Mouse (Mus musculus): ENCODE measurements around the gene Ranbp1. TPM values are rescaled to one million over a fixed set of nuclear protein-coding genes. Genes with fewer than 3 reads are reported as not detected.
A peak's percentile ranks its signal among the peaks of the same experiment; 100 is the strongest.

The Ranbp1 gene
- polyA plus RNA-seq, 1 experiment from 2014 or later = 662 TPM

DNA sequence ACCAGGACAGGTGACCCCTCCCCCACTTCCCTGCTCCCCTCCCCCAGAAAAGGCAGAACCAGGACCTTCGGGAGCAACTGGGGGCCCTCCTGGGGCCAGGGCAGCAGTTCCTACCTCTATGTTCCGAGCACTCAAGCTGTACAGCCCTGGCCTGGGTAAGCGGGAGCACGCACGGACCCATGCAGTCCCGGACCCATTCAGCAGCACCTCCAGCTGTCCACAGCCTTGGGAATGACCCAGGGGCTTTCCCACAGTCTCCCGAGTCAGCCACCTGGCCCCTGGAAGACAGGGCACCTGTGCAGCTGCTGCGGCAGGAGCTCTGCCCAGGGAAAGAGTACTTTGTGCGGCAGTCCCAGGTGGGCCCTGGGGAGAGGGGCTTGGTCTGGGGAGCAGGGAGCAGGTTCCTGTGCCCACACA lies 29.9 kb downstream of the Ranbp1 start:
- no peaks in the 10 kb centered on the region for H3K9me3 ChIP-seq (replicated peaks)
- H3K27me3 ChIP-seq = no peaks in the 10 kb centered on the region
- H3K4me3 ChIP-seq (replicated peaks) = no peak overlapping the region
- no peak overlapping the region for H3K27ac ChIP-seq
- no peak for ATAC-seq (replicated peaks; ENCODE audit: low FRiP score)
- H3K9ac ChIP-seq = no peak overlapping the region
- H3K4me1 ChIP-seq = peaks cover 15% of the 10 kb centered on the region
- H3K4me2 ChIP-seq = no peak overlapping the region
- H3K36me3 ChIP-seq = peaks cover 18% of the 10 kb centered on the region
- 76% methylated on average over 9 of the region's 9 CpGs for WGBS

DNA sequence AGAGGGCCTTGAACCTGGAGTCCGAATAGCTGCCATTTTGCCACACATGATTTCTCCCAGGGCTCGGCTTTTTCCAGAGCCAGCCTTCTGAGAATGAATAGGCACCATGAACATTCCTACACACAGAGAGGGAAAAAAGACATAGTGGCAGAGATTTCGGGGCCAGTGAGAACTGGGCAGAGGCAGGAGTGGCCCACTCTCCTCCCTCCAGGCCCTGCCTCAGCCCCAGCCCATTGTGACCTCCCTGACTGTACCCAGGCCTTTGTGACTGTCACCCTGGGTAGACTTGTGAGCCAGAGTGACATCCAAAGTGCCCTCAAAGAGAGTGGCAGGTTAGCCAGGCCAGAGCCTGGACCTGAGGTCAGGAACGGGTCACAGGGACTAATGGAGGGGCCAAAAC lies 31.0 kb downstream of the Ranbp1 start, which contains the start of gene Ccdc188:
Gene Ccdc188 (plus strand): TSS at position 301 of the 400 bp plus-strand sequence.
- Histone ChIP-seq H3K4me1 (peaks cover 15% of the 10 kb centered on the region), H3K36me3 (peaks cover 8% of the 10 kb centered on the region), H3K27ac (no peak within 1 kb of the TSS), H3K9me3 (replicated peaks) (no peaks in the 10 kb centered on the region), H3K27me3 (no peaks in the 10 kb centered on the region), H3K4me2 (no peak within 1 kb of the TSS), H3K4me3 (replicated peaks) (no peak within 1 kb of the TSS), H3K9ac (no peak within 1 kb of the TSS)
- WGBS = 89% methylated on average over 4 of the region's 4 CpGs
- ATAC-seq (replicated peaks; ENCODE audit: low FRiP score) = no peak

DNA sequence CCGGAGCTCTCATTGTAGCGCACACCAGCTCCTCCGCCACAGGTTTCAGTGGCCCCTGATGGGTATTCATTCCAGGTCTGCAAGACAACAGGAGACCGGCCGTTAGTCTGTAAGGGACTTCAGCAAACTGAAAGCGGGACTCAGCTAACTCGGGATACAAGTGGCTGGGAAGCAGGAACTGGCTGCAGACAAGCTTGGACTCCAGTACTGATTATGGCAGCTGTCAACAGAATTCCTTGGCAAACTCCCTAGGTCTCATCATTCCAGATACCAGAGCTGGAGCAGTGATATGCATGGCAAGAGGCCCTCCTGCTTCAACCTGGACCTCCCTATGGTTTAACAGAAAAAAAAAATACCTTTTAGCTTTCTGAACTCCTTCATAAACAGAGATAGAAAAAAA lies 33.7 kb downstream of the Ranbp1 start:
- Histone ChIP-seq H3K4me1 (peaks cover 8% of the 10 kb centered on the region), H3K4me3 (replicated peaks) (no peak overlapping the region), H3K9me3 (replicated peaks) (no peaks in the 10 kb centered on the region), H3K36me3 (no peaks in the 10 kb centered on the region), H3K27me3 (peaks cover 6% of the 10 kb centered on the region), H3K9ac (no peak overlapping the region), H3K27ac (no peak overlapping the region), H3K4me2 (no peak overlapping the region)
- 79% methylated on average over 7 of the region's 7 CpGs for WGBS
- no peak for ATAC-seq (replicated peaks; ENCODE audit: low FRiP score)

DNA sequence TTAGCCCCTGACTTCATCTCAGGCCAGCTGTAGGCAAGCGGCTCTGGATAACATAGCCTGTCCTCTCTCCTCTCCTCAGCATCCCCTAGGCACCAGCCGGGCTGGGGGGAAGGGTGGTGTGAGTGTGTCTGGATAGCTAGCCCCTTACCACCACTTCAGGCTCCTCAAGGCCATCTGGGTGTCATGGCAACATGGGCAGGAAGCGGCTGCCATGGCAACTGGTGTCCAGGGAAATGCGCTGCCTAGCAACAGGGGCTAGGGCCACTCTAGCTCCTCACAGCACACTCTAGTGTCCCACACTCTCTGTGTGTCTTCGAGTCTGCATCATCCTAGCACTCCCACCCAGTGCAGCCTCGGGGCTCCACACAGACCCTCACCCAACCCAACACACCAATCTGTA lies 34.8 kb downstream of the Ranbp1 start:
- Histone ChIP-seq H3K4me1 (0 out of 2 replicates have a peak, but pooled peaks cover 5% of the 10 kb centered on the region), H3K27me3 (peaks cover 10% of the 10 kb centered on the region), H3K9me3 (replicated peaks) (no peaks in the 10 kb centered on the region), H3K4me3 (replicated peaks) (no peak overlapping the region), H3K4me2 (no peak overlapping the region), H3K9ac (no peak overlapping the region), H3K27ac (no peak overlapping the region), H3K36me3 (no peaks in the 10 kb centered on the region)
- 49% methylated on average over 6 of the region's 6 CpGs for WGBS
- ATAC-seq (replicated peaks; ENCODE audit: low FRiP score) = no peak

DNA sequence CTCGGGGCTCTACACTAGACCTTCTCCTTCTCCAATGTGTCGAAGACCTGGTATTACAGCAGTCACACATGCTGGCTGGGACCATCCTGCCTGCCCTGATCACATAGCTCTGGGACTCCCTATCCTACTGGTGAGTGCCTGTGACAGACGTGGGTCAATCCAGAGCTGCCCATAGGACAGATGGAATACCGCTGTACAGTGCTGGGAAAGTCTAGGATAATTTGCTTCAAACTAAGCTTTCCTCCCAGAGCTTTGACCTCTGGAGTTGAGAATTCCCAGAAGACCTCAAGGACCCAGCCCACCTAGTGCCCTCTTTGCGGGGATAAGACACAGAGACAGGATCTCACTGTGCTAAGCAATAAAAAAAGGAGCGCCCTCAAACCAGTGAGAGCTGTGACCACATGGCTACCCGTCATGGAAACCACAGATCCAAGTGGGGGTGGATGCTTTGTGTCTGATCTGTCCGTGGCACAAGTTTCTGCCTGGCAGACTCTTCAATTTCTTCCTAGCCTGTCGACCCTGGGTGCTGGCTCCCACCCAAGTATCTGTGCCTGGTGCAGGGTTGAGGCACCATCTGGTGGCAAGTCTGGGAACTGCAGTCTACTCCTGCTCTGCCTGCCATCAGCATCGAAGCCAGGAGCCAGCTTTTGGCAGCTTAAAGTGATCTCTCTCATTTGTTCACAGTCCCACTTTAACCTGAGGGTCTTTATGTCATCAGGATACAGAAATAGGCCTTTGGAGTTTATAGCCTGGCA lies 36.9 kb downstream of the Ranbp1 start:
- no peak overlapping the region for H3K4me3 ChIP-seq (replicated peaks)
- H3K36me3 ChIP-seq = no peaks in the 10 kb centered on the region
- WGBS = 48% methylated on average over 10 of the region's 10 CpGs
- no peaks in the 10 kb centered on the region for H3K9me3 ChIP-seq (replicated peaks)
- 0 out of 2 replicates have a peak, but pooled peaks have one; percentile 40 for ATAC-seq (replicated peaks; ENCODE audit: low FRiP score)
- no peak overlapping the region for H3K4me2 ChIP-seq
- H3K4me1 ChIP-seq = 0 out of 2 replicates have a peak, but pooled peaks cover 5% of the 10 kb centered on the region
- H3K9ac ChIP-seq = no peak overlapping the region
- peaks cover 10% of the 10 kb centered on the region for H3K27me3 ChIP-seq
- no peak overlapping the region for H3K27ac ChIP-seq

DNA sequence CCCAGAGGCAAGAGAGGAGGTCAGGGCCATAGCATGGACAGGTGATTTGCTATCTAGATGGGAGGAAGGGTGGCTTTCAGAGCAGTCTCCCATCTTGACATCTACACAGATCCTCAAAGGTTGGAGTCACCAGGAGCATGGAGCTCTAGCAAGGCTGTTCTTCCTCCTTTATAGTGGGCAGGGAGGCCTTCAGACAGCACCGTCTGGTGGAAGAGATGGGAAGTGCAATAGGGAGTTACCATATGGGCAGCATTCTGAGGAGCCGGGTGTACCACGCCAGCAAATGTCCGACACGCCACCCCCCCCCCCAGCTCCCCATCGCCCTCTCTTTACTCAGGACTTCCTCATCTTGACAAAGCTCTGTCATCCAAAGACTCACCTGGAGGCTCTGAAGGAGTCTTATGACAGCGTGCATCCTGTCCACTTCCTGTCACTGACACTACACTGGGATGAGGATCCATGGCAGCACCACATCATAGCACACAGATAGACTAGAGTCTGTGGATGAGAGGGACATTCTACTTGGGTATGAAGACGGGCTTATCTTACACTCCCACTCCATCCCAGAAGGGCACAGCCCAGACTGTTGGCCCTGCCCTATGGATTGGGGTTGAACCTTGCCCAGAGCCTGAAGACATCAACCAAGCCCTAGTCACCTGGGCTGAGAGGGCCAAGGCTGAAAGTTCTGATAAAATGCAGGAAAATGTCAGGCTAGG lies 37.7 kb downstream of the Ranbp1 start:
- 26% methylated on average over 6 of the region's 8 CpGs for WGBS
- Histone ChIP-seq H3K9ac (no peak overlapping the region), H3K27me3 (peaks cover 10% of the 10 kb centered on the region), H3K36me3 (no peaks in the 10 kb centered on the region), H3K27ac (no peak overlapping the region), H3K4me2 (no peak overlapping the region), H3K9me3 (replicated peaks) (no peaks in the 10 kb centered on the region), H3K4me1 (0 out of 2 replicates have a peak, but pooled peaks cover 5% of the 10 kb centered on the region), H3K4me3 (replicated peaks) (no peak overlapping the region)
- peak; percentile 35 for ATAC-seq (replicated peaks; ENCODE audit: low FRiP score)

DNA sequence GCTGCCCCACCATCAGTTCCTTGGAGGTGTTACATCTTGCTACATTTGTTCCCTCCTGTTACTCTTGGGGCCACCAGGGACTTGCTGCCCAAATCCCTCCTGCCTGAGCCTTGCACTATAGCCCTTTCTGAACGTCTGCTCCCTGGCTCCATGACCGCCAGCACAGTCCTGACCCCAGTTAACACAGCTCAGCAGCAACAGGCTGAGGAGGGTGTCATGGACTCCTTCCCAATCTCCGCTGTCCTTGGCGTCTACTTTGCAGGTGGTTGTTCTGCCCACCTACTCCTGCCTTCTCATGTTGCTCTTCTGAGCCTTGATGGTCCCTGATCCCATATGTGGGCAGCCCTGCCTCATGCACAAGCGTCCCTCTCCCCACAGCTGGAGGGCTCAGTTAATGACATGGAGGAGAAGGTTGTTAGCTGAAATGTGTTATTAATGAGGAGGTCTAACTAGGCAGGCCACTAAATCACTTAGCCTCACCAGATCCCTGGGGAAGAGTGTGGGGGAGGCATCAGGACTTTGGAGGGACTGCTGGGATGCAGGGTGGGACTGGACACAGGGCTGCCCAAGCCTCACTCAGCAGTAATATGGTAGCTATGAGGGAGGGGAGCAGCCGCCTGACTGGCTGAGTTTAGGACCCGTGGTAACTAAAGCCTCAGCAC lies 45.0 kb downstream of the Ranbp1 start:
- H3K9me3 ChIP-seq (replicated peaks) = no peaks in the 10 kb centered on the region
- peak overlapping the region; percentile 72 for H3K27ac ChIP-seq
- H3K27me3 ChIP-seq = peaks cover 18% of the 10 kb centered on the region
- H3K36me3 ChIP-seq = no peaks in the 10 kb centered on the region
- no peak overlapping the region for H3K4me3 ChIP-seq (replicated peaks)
- peak; percentile 90 for ATAC-seq (replicated peaks; ENCODE audit: low FRiP score)
- H3K9ac ChIP-seq = no peak overlapping the region
- peaks cover 43% of the 10 kb centered on the region for H3K4me1 ChIP-seq
- WGBS = 12% methylated on average over 7 of the region's 7 CpGs
- H3K4me2 ChIP-seq = no peak overlapping the region

DNA sequence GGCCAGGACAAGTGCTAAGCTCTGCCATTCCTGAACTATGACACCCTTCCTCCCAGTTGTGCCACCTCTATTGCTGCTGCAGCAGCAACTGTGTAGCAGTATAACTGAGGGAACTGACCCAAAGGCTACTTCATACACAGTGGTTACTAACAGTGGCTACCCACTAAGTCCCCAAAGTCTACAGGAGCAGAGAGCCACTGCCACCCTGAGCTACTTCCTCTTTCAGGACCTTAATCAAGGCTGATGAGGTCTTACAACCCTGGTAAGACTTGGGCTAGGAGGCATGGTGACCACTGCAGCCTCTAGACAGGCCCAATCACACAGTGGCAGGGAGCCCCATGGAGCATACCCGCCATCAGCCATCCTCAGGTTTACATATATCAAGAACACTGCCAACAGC lies 46.5 kb downstream of the Ranbp1 start:
- no peaks in the 10 kb centered on the region for H3K9me3 ChIP-seq (replicated peaks)
- H3K4me2 ChIP-seq = no peak overlapping the region
- no peak overlapping the region for H3K4me3 ChIP-seq (replicated peaks)
- no peaks in the 10 kb centered on the region for H3K36me3 ChIP-seq
- 95% methylated on average over 1 of the region's 1 CpGs for WGBS
- no peak for ATAC-seq (replicated peaks; ENCODE audit: low FRiP score)
- peaks cover 22% of the 10 kb centered on the region for H3K27me3 ChIP-seq
- H3K4me1 ChIP-seq = peaks cover 52% of the 10 kb centered on the region
- H3K27ac ChIP-seq = no peak overlapping the region
- H3K9ac ChIP-seq = no peak overlapping the region

DNA sequence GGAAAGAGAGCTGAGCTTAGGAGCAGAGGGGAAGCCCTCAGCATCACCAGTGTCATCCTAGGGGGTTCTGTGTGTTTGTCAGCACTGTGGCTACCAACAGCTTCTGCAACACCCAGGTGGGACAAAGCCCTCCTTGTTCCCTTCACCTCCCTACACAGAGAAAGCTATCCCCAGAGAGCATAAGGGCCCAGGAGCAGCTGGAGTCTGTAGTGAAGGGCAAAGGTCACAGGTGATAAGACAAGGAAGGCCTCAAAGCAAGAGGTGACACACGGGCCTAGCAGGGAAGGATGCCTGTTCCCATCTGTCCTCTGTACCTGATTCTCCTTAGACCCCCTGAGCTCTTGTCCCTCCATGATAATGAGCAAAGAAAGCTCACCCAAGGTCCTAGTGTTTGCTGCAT lies 46.9 kb downstream of the Ranbp1 start:
- no peak for ATAC-seq (replicated peaks; ENCODE audit: low FRiP score)
- WGBS = 36% methylated on average over 1 of the region's 1 CpGs

DNA sequence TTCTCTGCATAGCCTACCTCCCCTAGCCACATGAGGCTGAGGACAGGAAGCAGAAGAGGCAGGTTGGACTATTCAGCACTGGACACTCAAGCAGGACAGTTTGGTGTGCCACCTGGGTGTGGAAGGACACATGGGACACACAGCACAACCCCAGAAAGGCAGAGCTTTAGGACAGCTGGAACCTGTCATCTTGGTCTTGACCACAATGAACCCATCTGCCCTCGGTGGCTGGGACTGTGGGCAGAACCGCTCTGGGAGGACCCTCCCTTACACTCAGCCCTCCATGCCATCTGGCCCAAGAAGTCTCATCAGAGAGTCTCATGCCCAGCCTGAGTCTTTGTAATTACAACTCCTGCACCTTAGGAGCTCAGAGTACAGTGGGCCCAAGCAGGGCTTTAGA lies 48.5 kb downstream of the Ranbp1 start:
- Histone ChIP-seq H3K9ac (no peak overlapping the region), H3K36me3 (no peaks in the 10 kb centered on the region), H3K27me3 (peaks cover 23% of the 10 kb centered on the region), H3K4me2 (no peak overlapping the region), H3K4me3 (replicated peaks) (no peak overlapping the region), H3K9me3 (replicated peaks) (no peaks in the 10 kb centered on the region), H3K27ac (0 out of 2 replicates have a peak overlapping the region, but pooled peaks have one; percentile 13), H3K4me1 (peaks cover 59% of the 10 kb centered on the region)
- WGBS = 51% methylated on average over 2 of the region's 2 CpGs
- ATAC-seq (replicated peaks; ENCODE audit: low FRiP score) = no peak

More for the DNA sequence above, 46.9 kb downstream of the Ranbp1 start:
- Histone ChIP-seq H3K9me3 (replicated peaks) (no peaks in the 10 kb centered on the region), H3K4me2 (no peak overlapping the region), H3K36me3 (no peaks in the 10 kb centered on the region), H3K27me3 (peaks cover 23% of the 10 kb centered on the region), H3K4me3 (replicated peaks) (no peak overlapping the region), H3K27ac (no peak overlapping the region), H3K9ac (no peak overlapping the region), H3K4me1 (peaks cover 52% of the 10 kb centered on the region)

DNA sequence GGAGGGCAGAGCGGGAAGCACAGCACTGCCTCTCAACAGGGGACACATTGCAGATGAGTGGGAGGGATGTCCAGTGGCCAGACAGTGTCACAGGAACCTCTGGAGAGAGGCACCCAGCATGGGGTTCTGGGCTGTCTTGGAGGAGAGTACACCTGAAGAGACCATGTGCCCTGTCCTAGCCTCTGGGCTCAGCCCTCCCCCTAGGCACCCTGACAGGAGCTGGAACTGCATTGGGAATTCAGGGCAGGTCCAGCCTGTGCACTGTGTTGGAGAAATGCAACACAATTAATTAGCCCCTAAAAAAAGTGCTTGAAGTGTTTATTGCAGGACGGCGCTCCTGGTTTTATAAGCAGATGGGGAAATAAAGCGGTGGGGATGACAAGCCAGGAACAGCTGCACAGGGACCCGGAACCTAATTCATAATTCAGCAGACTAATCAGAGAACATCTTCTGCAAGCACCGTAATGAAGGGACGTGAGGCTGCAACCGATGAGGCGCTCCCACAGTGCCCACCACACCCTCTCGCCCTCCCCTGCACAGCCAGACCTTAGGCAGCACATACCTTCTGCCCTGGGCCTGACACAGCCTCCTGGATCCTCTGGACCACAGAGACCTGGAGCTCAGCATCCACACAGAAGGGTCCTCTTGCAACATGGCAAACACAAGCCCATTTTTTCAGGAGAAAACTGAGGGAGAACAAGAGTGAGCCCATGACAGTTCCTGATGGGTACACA lies 50.0 kb downstream of the Ranbp1 start:
- Histone ChIP-seq H3K4me1 (peaks cover 57% of the 10 kb centered on the region), H3K36me3 (no peaks in the 10 kb centered on the region), H3K27me3 (peaks cover 23% of the 10 kb centered on the region), H3K4me2 (no peak overlapping the region), H3K27ac (no peak overlapping the region), H3K9me3 (replicated peaks) (no peaks in the 10 kb centered on the region), H3K4me3 (replicated peaks) (no peak overlapping the region), H3K9ac (no peak overlapping the region)
- WGBS = 57% methylated on average over 10 of the region's 10 CpGs
- ATAC-seq (replicated peaks; ENCODE audit: low FRiP score) = no peak

Data from kidney, embryonic 15.5 days (tissue).